Mouse (Mus musculus) stomach, postnatal 0 days (tissue): ENCODE results near the gene Esyt2.

Source experiments
- CTCF ChIP-seq: IDR thresholded peaks from 2 replicates; pipeline ENCODE4 v1.5.1; 2016; ENCODE audit warnings: antibody characterized with exemption, low read depth, mild to moderate bottlenecking, moderate library complexity
- EP300 ChIP-seq: optimal IDR thresholded peaks from 2 replicates; pipeline ENCODE3; 2016; ENCODE audit warnings: antibody characterized with exemption

DNA sequence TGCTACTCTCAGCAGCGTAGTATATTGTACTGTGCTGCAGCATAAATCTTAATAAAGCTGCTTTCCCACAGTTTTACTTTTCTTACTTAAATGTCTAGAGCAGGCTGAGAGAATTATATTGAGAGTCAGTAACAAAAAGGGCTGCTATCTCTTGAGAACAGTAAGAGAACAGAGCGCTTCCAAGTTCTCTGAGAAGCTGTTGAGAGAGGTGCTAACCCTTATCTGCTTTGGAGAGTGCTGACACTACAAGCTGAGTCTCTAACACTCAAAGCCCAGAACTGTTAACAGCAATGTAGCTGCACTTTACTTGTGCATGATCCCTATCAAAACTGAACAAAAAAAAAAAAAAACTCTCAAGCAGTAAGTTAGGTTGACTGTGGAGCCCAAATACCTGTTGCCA is 15.7 kb upstream of the Esyt2 start:
- no peak for TF ChIP-seq CTCF
- no peak for TF ChIP-seq EP300
